Mouse (Mus musculus): ENCODE results near the gene Mzt1. TPM values are rescaled to one million over a fixed set of nuclear protein-coding genes. Genes with fewer than 3 reads are reported as not detected.
A peak's percentile ranks its signal among the peaks of the same experiment; 100 is the strongest.

The Mzt1 gene
- polyA plus RNA-seq, 1 experiment from 2014 or later: 96.6 TPM

DNA sequence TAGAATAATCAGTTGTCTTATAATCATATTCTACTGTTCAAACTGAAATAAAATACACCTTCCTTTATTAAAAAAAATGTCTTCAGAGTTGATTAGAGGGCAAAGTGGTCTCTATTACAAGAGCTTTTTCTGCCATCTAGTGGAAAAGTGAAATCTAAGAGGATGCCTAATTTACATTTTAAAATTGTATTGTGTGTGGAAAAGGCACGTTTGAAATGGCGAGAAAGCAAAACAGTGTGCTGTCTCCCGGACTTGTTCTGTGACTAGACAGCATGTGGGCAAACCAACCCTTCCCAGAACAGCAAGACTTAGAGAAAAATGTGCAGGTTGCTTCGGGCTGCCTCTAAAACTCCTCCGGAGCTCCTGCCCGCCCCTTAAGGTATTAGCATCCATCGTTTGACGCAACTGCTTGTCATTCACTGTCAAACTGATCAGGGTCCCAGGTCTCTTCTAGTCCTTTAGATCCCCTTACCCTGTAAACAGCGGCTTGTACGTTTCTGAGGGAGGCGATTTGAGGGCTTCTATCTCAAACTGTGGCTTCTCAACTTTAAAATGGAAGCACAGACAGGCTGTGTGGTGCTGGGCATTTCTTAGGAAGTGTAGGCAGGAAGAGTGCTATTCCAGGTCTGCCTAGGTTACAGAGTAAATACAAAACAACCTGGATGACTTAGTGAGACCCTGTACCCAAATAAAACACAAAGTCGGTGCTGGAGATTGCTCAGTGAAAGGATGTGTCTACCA lies 23.4 kb downstream of the Mzt1 start:
- WGBS: 43% methylated on average over 12 of the region's 12 CpGs
- no peaks in the 10 kb centered on the region for H3K36me3 ChIP-seq (replicated peaks; ENCODE audit: control insufficient read depth, insufficient read depth)
- peak; percentile 54; the same call in 1 of the 2 replicates for ATAC-seq (ENCODE audit: low FRiP score)
- H3K9me3 ChIP-seq (ENCODE audit: control insufficient read depth, low read length): peaks cover 5% of the 10 kb centered on the region; the same call in 1 of the 2 replicates
- peak overlapping the region; percentile 49 for H3K4me2 ChIP-seq (replicated peaks)
- H3K27ac ChIP-seq: no peak overlapping the region
- H3K4me3 ChIP-seq (replicated peaks; ENCODE audit: low read length): peak overlapping the region; percentile 25
- H3K27me3 ChIP-seq (ENCODE audit: control insufficient read depth, insufficient read depth, low read length): no peaks in the 10 kb centered on the region
- H3K4me1 ChIP-seq (replicated peaks; ENCODE audit: control insufficient read depth, insufficient read depth, low read length): no peaks in the 10 kb centered on the region
- H3K9ac ChIP-seq: peak overlapping the region; percentile 35; the same call in 1 of the 2 replicates
- DNase-seq (ENCODE audit: low spot score): peak; percentile 82

- Histone ChIP-seq H3K9ac (no peak overlapping the region), H3K27me3 (ENCODE audit: control insufficient read depth, insufficient read depth, low read length) (no peaks in the 10 kb centered on the region), H3K4me1 (replicated peaks; ENCODE audit: control insufficient read depth, insufficient read depth, low read length) (no peaks in the 10 kb centered on the region), H3K4me2 (replicated peaks) (no peak overlapping the region), H3K4me3 (replicated peaks; ENCODE audit: low read length) (no peak overlapping the region), H3K9me3 (ENCODE audit: control insufficient read depth, low read length) (no peaks in the 10 kb centered on the region), H3K27ac (no peak overlapping the region), H3K36me3 (replicated peaks; ENCODE audit: control insufficient read depth, insufficient read depth) (no peaks in the 10 kb centered on the region)
- no peak for DNase-seq (ENCODE audit: low spot score)
- no peak for ATAC-seq (ENCODE audit: low FRiP score)
- WGBS: 61% methylated on average over 10 of the region's 10 CpGs
Measured at GRCm38 (mm10) chr14:99019136-99019808, 26.7 kb downstream of the Mzt1 start.

DNA sequence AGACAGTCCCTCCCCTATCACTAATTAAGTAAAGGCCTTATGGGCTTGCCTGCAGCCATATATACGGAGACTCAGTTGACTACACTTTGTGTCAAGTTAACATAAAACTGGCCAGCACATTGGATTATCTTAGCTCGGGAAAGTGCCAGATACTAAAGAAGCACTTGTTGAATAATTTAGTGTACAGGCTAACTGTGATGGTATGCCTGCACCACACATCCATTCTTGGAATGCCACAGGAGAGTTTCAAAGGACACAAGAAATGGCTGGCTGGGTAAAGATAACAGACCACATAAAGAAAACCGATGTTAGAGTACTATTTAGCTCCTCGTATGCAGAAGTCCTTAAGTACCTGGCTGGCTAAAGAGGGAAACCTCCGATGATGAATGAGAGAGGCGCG lies 27.2 kb downstream of the Mzt1 start:
- no peak overlapping the region for H3K9ac ChIP-seq
- H3K4me2 ChIP-seq (replicated peaks): no peak overlapping the region
- no peak overlapping the region for H3K27ac ChIP-seq
- 79% methylated on average over 7 of the region's 7 CpGs for WGBS
- H3K4me3 ChIP-seq (replicated peaks; ENCODE audit: low read length): no peak overlapping the region
- DNase-seq (ENCODE audit: low spot score) (no peak), ATAC-seq (ENCODE audit: low FRiP score) (no peak)
- no peaks in the 10 kb centered on the region for H3K27me3 ChIP-seq (ENCODE audit: control insufficient read depth, insufficient read depth, low read length)
- no peaks in the 10 kb centered on the region for H3K9me3 ChIP-seq (ENCODE audit: control insufficient read depth, low read length)
- H3K4me1 ChIP-seq (replicated peaks; ENCODE audit: control insufficient read depth, insufficient read depth, low read length): no peaks in the 10 kb centered on the region
- H3K36me3 ChIP-seq (replicated peaks; ENCODE audit: control insufficient read depth, insufficient read depth): no peaks in the 10 kb centered on the region

- no peaks in the 10 kb centered on the region for H3K4me1 ChIP-seq (replicated peaks; ENCODE audit: control insufficient read depth, insufficient read depth, low read length)
- no peak overlapping the region for H3K27ac ChIP-seq
- ATAC-seq (ENCODE audit: low FRiP score) (no peak), DNase-seq (ENCODE audit: low spot score) (no peak)
- H3K9ac ChIP-seq: no peak overlapping the region
- no peak overlapping the region for H3K4me2 ChIP-seq (replicated peaks)
- H3K4me3 ChIP-seq (replicated peaks; ENCODE audit: low read length): no peak overlapping the region
- no peaks in the 10 kb centered on the region for H3K9me3 ChIP-seq (ENCODE audit: control insufficient read depth, low read length)
- no peaks in the 10 kb centered on the region for H3K36me3 ChIP-seq (replicated peaks; ENCODE audit: control insufficient read depth, insufficient read depth)
- H3K27me3 ChIP-seq (ENCODE audit: control insufficient read depth, insufficient read depth, low read length): no peaks in the 10 kb centered on the region
- 70% methylated on average over 2 of the region's 2 CpGs for WGBS
Measured at GRCm38 (mm10) chr14:99010920-99011313, 35.0 kb downstream of the Mzt1 start.

GRCm38 (mm10) chr14:99010224-99010919 lies 35.6 kb downstream of the Mzt1 start:
- no peak overlapping the region for H3K4me3 ChIP-seq (replicated peaks; ENCODE audit: low read length)
- no peaks in the 10 kb centered on the region for H3K27me3 ChIP-seq (ENCODE audit: control insufficient read depth, insufficient read depth, low read length)
- 63% methylated on average over 8 of the region's 8 CpGs for WGBS
- no peaks in the 10 kb centered on the region for H3K4me1 ChIP-seq (replicated peaks; ENCODE audit: control insufficient read depth, insufficient read depth, low read length)
- H3K4me2 ChIP-seq (replicated peaks): no peak overlapping the region
- no peaks in the 10 kb centered on the region for H3K36me3 ChIP-seq (replicated peaks; ENCODE audit: control insufficient read depth, insufficient read depth)
- H3K9me3 ChIP-seq (ENCODE audit: control insufficient read depth, low read length): no peaks in the 10 kb centered on the region
- no peak overlapping the region for H3K9ac ChIP-seq
- ATAC-seq (ENCODE audit: low FRiP score): no peak
- H3K27ac ChIP-seq: no peak overlapping the region
- DNase-seq (ENCODE audit: low spot score): no peak

DNA sequence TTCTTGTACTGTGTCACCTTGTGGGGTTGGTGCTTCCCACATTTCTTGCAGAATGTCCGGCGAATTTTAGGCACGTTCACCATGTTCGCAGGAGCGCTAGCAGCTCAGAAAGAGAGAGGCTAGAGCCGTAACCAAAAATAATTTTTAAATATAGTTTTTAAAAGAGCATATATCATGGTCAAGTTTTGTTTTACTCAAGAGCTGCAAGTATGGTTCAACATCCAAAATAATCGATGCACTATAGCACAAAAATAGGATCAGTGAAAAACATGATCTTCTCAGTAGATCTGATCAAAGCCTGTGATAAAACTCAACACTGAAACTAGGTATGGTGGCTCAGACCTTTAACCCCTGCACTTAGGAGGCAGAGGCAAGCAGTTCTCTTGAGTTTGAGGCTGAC lies 51.7 kb downstream of the Mzt1 start, which contains the start of gene Rpl36a-ps1:
Gene Rpl36a-ps1, minus strand, starts transcription at position 101 of the 400 bp plus-strand sequence.
- no peak for ATAC-seq (ENCODE audit: low FRiP score)

GRCm38 (mm10) chr14:98992482-98992881 lies 53.5 kb downstream of the Mzt1 start:
- no peak for ATAC-seq (ENCODE audit: low FRiP score)
- H3K27me3 ChIP-seq (ENCODE audit: control insufficient read depth, insufficient read depth, low read length): no peaks in the 10 kb centered on the region

More for the DNA sequence above, 51.7 kb downstream of the Mzt1 start, which contains the start of gene Rpl36a-ps1:
- DNase-seq (ENCODE audit: low spot score): no peak
- Histone ChIP-seq H3K9me3 (ENCODE audit: control insufficient read depth, low read length) (peaks cover 4% of the 10 kb centered on the region; the same call in 1 of the 2 replicates), H3K4me3 (replicated peaks; ENCODE audit: low read length) (no peak within 1 kb of the TSS), H3K9ac (no peak within 1 kb of the TSS), H3K36me3 (replicated peaks; ENCODE audit: control insufficient read depth, insufficient read depth) (no peaks in the 10 kb centered on the region), H3K4me2 (replicated peaks) (no peak within 1 kb of the TSS), H3K27ac (no peak within 1 kb of the TSS), H3K4me1 (replicated peaks; ENCODE audit: control insufficient read depth, insufficient read depth, low read length) (no peaks in the 10 kb centered on the region), H3K27me3 (ENCODE audit: control insufficient read depth, insufficient read depth, low read length) (no peaks in the 10 kb centered on the region)
- 92% methylated on average over 7 of the region's 7 CpGs for WGBS

GRCm38 (mm10) chr14:98990636-98991035 lies 55.3 kb downstream of the Mzt1 start:
- DNase-seq (ENCODE audit: low spot score) (no peak), ATAC-seq (ENCODE audit: low FRiP score) (no peak)
- Histone ChIP-seq H3K9ac (no peak overlapping the region), H3K27ac (no peak overlapping the region), H3K36me3 (replicated peaks; ENCODE audit: control insufficient read depth, insufficient read depth) (no peaks in the 10 kb centered on the region), H3K9me3 (ENCODE audit: control insufficient read depth, low read length) (no peaks in the 10 kb centered on the region), H3K27me3 (ENCODE audit: control insufficient read depth, insufficient read depth, low read length) (no peaks in the 10 kb centered on the region), H3K4me1 (replicated peaks; ENCODE audit: control insufficient read depth, insufficient read depth, low read length) (no peaks in the 10 kb centered on the region), H3K4me3 (replicated peaks; ENCODE audit: low read length) (no peak overlapping the region), H3K4me2 (replicated peaks) (no peak overlapping the region)
- WGBS: 78% methylated on average over 3 of the region's 3 CpGs

More at GRCm38 (mm10) chr14:98992482-98992881, 53.5 kb downstream of the Mzt1 start:
- no peak for DNase-seq (ENCODE audit: low spot score)
- Histone ChIP-seq H3K4me1 (replicated peaks; ENCODE audit: control insufficient read depth, insufficient read depth, low read length) (no peaks in the 10 kb centered on the region), H3K4me2 (replicated peaks) (no peak overlapping the region), H3K9ac (no peak overlapping the region), H3K27ac (no peak overlapping the region), H3K4me3 (replicated peaks; ENCODE audit: low read length) (no peak overlapping the region), H3K36me3 (replicated peaks; ENCODE audit: control insufficient read depth, insufficient read depth) (no peaks in the 10 kb centered on the region), H3K9me3 (ENCODE audit: control insufficient read depth, low read length) (peaks cover 4% of the 10 kb centered on the region; the same call in 1 of the 2 replicates)
- WGBS: 86% methylated on average over 2 of the region's 2 CpGs

GRCm38 (mm10) chr14:98989818-98990217 lies 56.1 kb downstream of the Mzt1 start:
- H3K4me2 ChIP-seq (replicated peaks): no peak overlapping the region
- H3K4me3 ChIP-seq (replicated peaks; ENCODE audit: low read length): no peak overlapping the region
- no peak for DNase-seq (ENCODE audit: low spot score)
- H3K9ac ChIP-seq: no peak overlapping the region
- H3K27ac ChIP-seq: no peak overlapping the region
- ATAC-seq (ENCODE audit: low FRiP score): no peak
- no peaks in the 10 kb centered on the region for H3K4me1 ChIP-seq (replicated peaks; ENCODE audit: control insufficient read depth, insufficient read depth, low read length)
- no peaks in the 10 kb centered on the region for H3K27me3 ChIP-seq (ENCODE audit: control insufficient read depth, insufficient read depth, low read length)
- WGBS: 47% methylated on average over 3 of the region's 3 CpGs
- H3K9me3 ChIP-seq (ENCODE audit: control insufficient read depth, low read length): no peaks in the 10 kb centered on the region
- no peaks in the 10 kb centered on the region for H3K36me3 ChIP-seq (replicated peaks; ENCODE audit: control insufficient read depth, insufficient read depth)

All from hindbrain, embryonic 14.5 days (tissue).